Mouse (Mus musculus) intestine, postnatal 0 days (tissue): Measurements from ENCODE around the gene Fgf18. TPM values are rescaled to one million over a fixed set of nuclear protein-coding genes. Genes with fewer than 3 reads are reported as not detected.
A peak's percentile ranks its signal among the peaks of the same experiment; 100 is the strongest.

Experiments
- ATAC-seq: fragments of 200-750 bp; cut with Nextera tagmentation; 2 replicates; pipeline ENCODE4 v1.8.0; 2017; ENCODE audit warnings: mild to moderate bottlenecking, moderate TSS enrichment, moderate library complexity
- H3K27ac ChIP-seq: fragments of 300-500 bp; sonication (generic); 2 replicates; pipeline ENCODE4 v1.5.1; 2014; ENCODE audit warnings: mild to moderate bottlenecking, low read depth, low read length, moderate library complexity
- H3K27me3 ChIP-seq: fragments of 300-500 bp; sonication (generic); replicated peaks from 2 replicates; pipeline ENCODE4 v1.6.1; 2014; ENCODE audit warnings: low read length, mixed read lengths; ENCODE audit not compliant: control insufficient read depth, insufficient read depth
- H3K36me3 ChIP-seq: fragments of 300-500 bp; sonication (generic); 2 replicates; pipeline ENCODE4 v1.6.1; 2014; ENCODE audit warnings: mild to moderate bottlenecking, moderate library complexity; ENCODE audit not compliant: control insufficient read depth, insufficient read depth
- H3K4me1 ChIP-seq: fragments of 300-500 bp; sonication (generic); replicated peaks from 2 replicates; pipeline ENCODE4 v1.6.1; 2014; ENCODE audit warnings: antibody characterized with exemption, low read length, mixed read lengths; ENCODE audit not compliant: control insufficient read depth, insufficient read depth
- H3K4me2 ChIP-seq: fragments of 300-500 bp; sonication (generic); replicated peaks from 2 replicates; pipeline ENCODE4 v1.6.1; 2014; ENCODE audit warnings: low read depth, mild to moderate bottlenecking, moderate library complexity
- H3K4me3 ChIP-seq: fragments of 300-500 bp; sonication (generic); 2 replicates; pipeline ENCODE4 v1.5.1; 2014; ENCODE audit warnings: low read depth, low read length
- H3K9ac ChIP-seq: fragments of 300-500 bp; sonication (generic); 2 replicates; pipeline ENCODE4 v1.6.1; 2014; ENCODE audit warnings: mild to moderate bottlenecking, low read depth, low read length
- H3K9me3 ChIP-seq: fragments of 300-500 bp; sonication (generic); 2 replicates; pipeline ENCODE4 v1.6.1; 2016; ENCODE audit warnings: mixed run types; ENCODE audit not compliant: control insufficient read depth
- CTCF ChIP-seq: sonication (generic); IDR thresholded peaks from 2 replicates; pipeline ENCODE4 v1.5.1; 2016; ENCODE audit warnings: low read depth, mild to moderate bottlenecking, control low read depth, antibody characterized with exemption, moderate library complexity
- WGBS: fragments of 180-500 bp; shearing (Covaris S2); extraction: QIAGEN DNeasy Blood & Tissue Kit; methylation state at CpG from one replicate; pipeline ENCODE4 v1.1.7; 2014; 5-methylcytosine and 5-hydroxymethylcytosine counted together
- polyA plus RNA-seq: library from polyadenylated mRNA; unstranded; fragments of >200 nt; fragmentation: Nextera tagmentation; extraction: Ambion mirVana; gene quantifications from 2 replicates; pipeline ENCODE4 v1.2.1, GENCODE M21; 2015

Gene Fgf18
- polyA plus RNA-seq: 1.1 TPM in 2 replicates

- 0 out of 2 replicates have a peak within 1 kb of the TSS, but pooled peaks have one; percentile 22 for H3K9ac ChIP-seq
- H3K4me2 ChIP-seq: peak within 1 kb of the TSS; percentile 95
- H3K4me3 ChIP-seq: peak within 1 kb of the TSS; percentile 57
- peaks cover 27% of the 10 kb centered on the region for H3K36me3 ChIP-seq
- 0% methylated on average over 22 of the region's 53 CpGs for WGBS
- ATAC-seq: peak; percentile 44
- no peaks in the 10 kb centered on the region; the same call in 1 of the 2 replicates for H3K4me1 ChIP-seq
- peaks cover 37% of the 10 kb centered on the region; the same call in 1 of the 2 replicates for H3K27me3 ChIP-seq
- H3K27ac ChIP-seq: no peak within 1 kb of the TSS
- no peaks in the 10 kb centered on the region for H3K9me3 ChIP-seq
- TF ChIP-seq CTCF: peak; percentile 9; the same call in 1 of the 2 replicates
These were observed at the start of gene Fgf18 for GRCm38 (mm10) chr11:33147171-33147571. TSS of gene Fgf18 (minus strand) at chr11:33147400.

GRCm38 (mm10) chr11:33196447-33197132, 49.4 kb upstream of the Fgf18 start:
- peaks cover 5% of the 10 kb centered on the region; the same call in 1 of the 2 replicates for H3K4me1 ChIP-seq
- H3K27me3 ChIP-seq: peaks cover 90% of the 10 kb centered on the region
- WGBS: 6% methylated on average over 24 of the region's 24 CpGs
- TF ChIP-seq CTCF: no peak
- H3K4me2 ChIP-seq: no peak overlapping the region
- no peaks in the 10 kb centered on the region for H3K9me3 ChIP-seq
- H3K36me3 ChIP-seq: no peaks in the 10 kb centered on the region
- ATAC-seq: no peak
- H3K9ac ChIP-seq: no peak overlapping the region
- no peak overlapping the region for H3K27ac ChIP-seq
- H3K4me3 ChIP-seq: no peak overlapping the region

DNA sequence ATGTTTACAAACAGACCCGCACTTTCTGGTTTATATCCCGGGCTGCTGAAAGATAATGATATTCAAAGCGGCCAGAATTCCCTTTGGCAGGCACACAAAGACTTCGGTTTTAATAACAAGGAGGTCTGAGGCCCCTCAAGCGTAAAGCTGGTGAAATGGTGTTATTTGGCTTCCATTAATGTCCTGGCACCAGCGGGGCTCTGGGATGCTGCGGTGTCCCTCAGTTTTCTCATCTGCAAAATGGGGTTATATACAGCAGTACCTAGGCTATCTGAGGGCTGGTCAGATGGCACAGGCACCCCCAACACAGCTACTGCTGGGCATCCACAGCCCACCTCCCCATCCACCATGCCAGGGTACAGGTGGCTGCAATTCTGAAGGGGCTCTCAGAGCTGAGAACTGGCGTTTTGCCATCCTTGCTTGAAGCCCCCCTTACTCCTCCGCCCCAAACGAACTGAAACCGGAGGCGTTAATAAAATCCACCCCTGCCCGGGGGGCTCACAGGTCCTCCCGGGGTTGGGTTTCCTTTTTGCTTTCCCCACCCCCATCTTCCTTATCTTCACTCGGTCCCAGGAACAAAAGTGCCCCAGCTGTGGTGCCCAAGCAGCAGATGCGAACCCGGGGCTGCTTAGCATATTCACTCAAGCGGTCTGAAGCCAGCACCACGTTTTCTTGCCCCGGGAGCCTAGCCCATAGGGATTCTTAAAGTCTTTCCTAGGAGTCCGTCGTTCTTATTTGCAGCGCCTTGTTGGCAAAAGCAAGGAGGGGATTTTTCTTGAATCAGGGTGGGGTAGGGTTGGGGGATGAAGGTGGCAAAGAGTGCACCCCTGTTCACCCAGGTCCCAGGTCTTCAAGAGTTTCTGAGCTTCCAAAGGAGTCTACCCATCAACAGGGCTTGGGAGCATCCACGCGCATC, 48.6 kb upstream of the Fgf18 start:
- no peak for TF ChIP-seq CTCF
- Histone ChIP-seq H3K9me3 (no peaks in the 10 kb centered on the region), H3K36me3 (no peaks in the 10 kb centered on the region), H3K4me1 (peaks cover 2% of the 10 kb centered on the region; the same call in 1 of the 2 replicates), H3K27ac (no peak overlapping the region), H3K4me2 (no peak overlapping the region), H3K4me3 (no peak overlapping the region), H3K27me3 (peaks cover 84% of the 10 kb centered on the region), H3K9ac (no peak overlapping the region)
- no peak for ATAC-seq
- 5% methylated on average over 25 of the region's 25 CpGs for WGBS

- ATAC-seq: no peak
- Histone ChIP-seq H3K4me3 (no peak overlapping the region), H3K36me3 (no peaks in the 10 kb centered on the region), H3K4me2 (no peak overlapping the region), H3K27me3 (peaks cover 77% of the 10 kb centered on the region), H3K27ac (no peak overlapping the region), H3K4me1 (no peaks in the 10 kb centered on the region), H3K9me3 (no peaks in the 10 kb centered on the region), H3K9ac (no peak overlapping the region)
- WGBS: 35% methylated on average over 7 of the region's 7 CpGs
- no peak for TF ChIP-seq CTCF
These were observed 47.9 kb upstream of the Fgf18 start for GRCm38 (mm10) chr11:33195061-33195460.

DNA sequence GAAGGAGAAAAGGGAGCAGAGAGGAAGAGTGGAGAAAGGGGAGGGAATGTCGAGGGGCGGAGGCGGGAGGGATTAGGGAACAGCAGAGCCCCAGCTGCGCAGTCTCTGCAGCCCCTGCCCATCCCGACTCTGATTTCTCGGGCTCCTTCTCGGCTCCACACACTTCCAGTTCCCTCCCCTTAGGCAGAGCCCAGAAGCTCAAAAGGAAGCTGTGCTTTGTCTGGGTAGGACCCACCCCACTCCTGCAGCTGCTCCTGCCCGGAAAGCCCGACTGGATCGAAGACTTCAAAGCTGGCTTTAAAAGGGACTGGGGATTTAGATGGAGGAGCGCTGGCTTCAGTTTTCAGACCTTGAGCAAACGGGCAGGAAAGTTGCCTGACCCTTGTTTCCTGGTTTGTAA, 46.5 kb upstream of the Fgf18 start:
- no peaks in the 10 kb centered on the region for H3K36me3 ChIP-seq
- no peaks in the 10 kb centered on the region for H3K4me1 ChIP-seq
- H3K4me3 ChIP-seq: no peak overlapping the region
- 3% methylated on average over 12 of the region's 12 CpGs for WGBS
- H3K9me3 ChIP-seq: no peaks in the 10 kb centered on the region
- TF ChIP-seq CTCF: no peak
- H3K27ac ChIP-seq: no peak overlapping the region
- H3K9ac ChIP-seq: no peak overlapping the region
- H3K4me2 ChIP-seq: no peak overlapping the region
- no peak for ATAC-seq
- peaks cover 64% of the 10 kb centered on the region for H3K27me3 ChIP-seq

- Histone ChIP-seq H3K9ac (no peak overlapping the region), H3K27me3 (peaks cover 13% of the 10 kb centered on the region; the same call in 1 of the 2 replicates), H3K9me3 (no peaks in the 10 kb centered on the region), H3K27ac (no peak overlapping the region), H3K4me1 (no peaks in the 10 kb centered on the region), H3K36me3 (no peaks in the 10 kb centered on the region), H3K4me2 (no peak overlapping the region), H3K4me3 (no peak overlapping the region)
- 90% methylated on average over 3 of the region's 3 CpGs for WGBS
- no peak for TF ChIP-seq CTCF
- no peak for ATAC-seq
These were observed 34.6 kb upstream of the Fgf18 start for GRCm38 (mm10) chr11:33181804-33182203.
